Mouse (Mus musculus) hindbrain, embryonic 11.5 days (tissue): ENCODE results near the gene Nos1ap. TPM values are rescaled to one million over a fixed set of nuclear protein-coding genes. Genes with fewer than 3 reads are reported as not detected.

Experiments
- ATAC-seq: fragments of 200-750 bp; cut with Nextera tagmentation; 2 replicates; pipeline ENCODE4 v1.8.0; 2017; ENCODE audit warnings: mild to moderate bottlenecking, moderate TSS enrichment, moderate library complexity; ENCODE audit not compliant: low FRiP score
- DNase-seq: peaks from one replicate; pipeline ENCODE4 v3.0.0-alpha.2; 2015; ENCODE audit warnings: low spot score
- H3K27ac ChIP-seq: fragments of 300-500 bp; sonication (generic); 2 replicates; pipeline ENCODE4 v1.5.1; 2014; ENCODE audit warnings: mild to moderate bottlenecking, low read depth, low read length
- H3K27me3 ChIP-seq: fragments of 300-500 bp; sonication (generic); 2 replicates; pipeline ENCODE4 v1.6.1; 2014; ENCODE audit warnings: mild to moderate bottlenecking, low read length, moderate library complexity, mixed read lengths; ENCODE audit not compliant: control insufficient read depth, insufficient read depth
- H3K36me3 ChIP-seq: fragments of 300-500 bp; sonication (generic); 2 replicates; pipeline ENCODE4 v1.6.1; 2014; ENCODE audit warnings: mild to moderate bottlenecking, low read length, moderate library complexity, mixed read lengths; ENCODE audit not compliant: control insufficient read depth, insufficient read depth
- H3K4me1 ChIP-seq: fragments of 300-500 bp; sonication (generic); replicated peaks from 2 replicates; pipeline ENCODE4 v1.6.1; 2014; ENCODE audit warnings: low read length, mixed read lengths; ENCODE audit not compliant: control insufficient read depth, insufficient read depth
- H3K4me2 ChIP-seq: fragments of 300-500 bp; sonication (generic); replicated peaks from 2 replicates; pipeline ENCODE4 v1.6.1; 2014; ENCODE audit warnings: mild to moderate bottlenecking, low read depth, low read length
- H3K4me3 ChIP-seq: fragments of 300-500 bp; sonication (generic); 2 replicates; pipeline ENCODE4 v1.5.1; 2014; ENCODE audit warnings: low read depth, low read length
- H3K9ac ChIP-seq: fragments of 300-500 bp; sonication (generic); 2 replicates; pipeline ENCODE4 v1.6.1; 2014; ENCODE audit warnings: low read depth, low read length
- H3K9me3 ChIP-seq: fragments of 300-500 bp; sonication (generic); 2 replicates; pipeline ENCODE4 v1.6.1; 2016; ENCODE audit warnings: low read length; ENCODE audit not compliant: control insufficient read depth
- WGBS: fragments of 180-500 bp; shearing (Covaris S2); extraction: QIAGEN DNeasy Blood & Tissue Kit; methylation state at CpG from one replicate; pipeline ENCODE4 v1.1.7; 2014; 5-methylcytosine and 5-hydroxymethylcytosine counted together
- polyA plus RNA-seq: library from polyadenylated mRNA; unstranded; fragments of >200 nt; fragmentation: Nextera tagmentation; extraction: Ambion mirVana; gene quantifications from 2 replicates; pipeline ENCODE4 v1.2.1, GENCODE M21; 2014

Gene Nos1ap
- polyA plus RNA-seq, 1 experiment from 2014 or later = 9.7 TPM

DNA sequence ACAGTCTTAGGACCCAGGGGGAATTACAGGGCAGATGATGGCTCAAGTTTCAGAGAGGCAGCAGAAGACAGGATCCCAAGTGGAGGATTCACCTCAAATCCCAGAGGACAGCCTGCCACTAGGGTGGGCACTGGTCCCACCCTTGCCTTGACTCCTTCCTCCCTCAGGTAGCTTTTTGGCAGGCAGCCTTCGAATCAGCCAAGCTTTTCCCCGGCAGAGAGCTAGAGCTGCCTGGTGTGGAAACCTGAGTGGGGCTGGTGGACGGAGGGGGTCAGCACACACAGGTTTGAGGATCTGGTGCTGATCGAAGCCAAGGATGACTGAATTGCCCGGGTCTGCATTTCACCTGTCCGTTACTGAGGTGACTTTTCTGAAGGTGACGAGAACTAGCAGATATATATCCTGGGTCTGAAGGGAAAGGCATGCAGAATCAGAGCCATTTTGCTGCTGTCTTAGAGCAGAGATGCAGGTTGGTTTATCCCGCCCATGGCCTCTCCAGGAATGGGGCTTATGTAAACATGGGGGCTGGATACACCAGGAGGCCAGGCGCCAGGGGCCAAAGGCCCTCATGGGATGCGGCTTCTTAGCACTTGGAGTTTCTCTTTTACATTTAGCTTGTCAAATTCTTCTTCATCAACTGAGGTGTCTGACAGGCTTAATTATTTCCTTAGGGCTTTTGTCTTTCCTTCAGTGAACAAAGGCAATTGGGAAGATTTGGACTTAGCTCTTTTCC is 229.3 kb downstream of the Nos1ap start:
- WGBS = 64% methylated on average over 10 of the region's 10 CpGs
- H3K27ac ChIP-seq = no peak overlapping the region

GRCm38 (mm10) chr1:170353335-170353734 is 236.3 kb downstream of the Nos1ap start:
- Histone ChIP-seq H3K9ac (no peak overlapping the region), H3K36me3 (no peaks in the 10 kb centered on the region), H3K27ac (no peak overlapping the region), H3K9me3 (no peaks in the 10 kb centered on the region), H3K4me3 (no peak overlapping the region), H3K27me3 (no peaks in the 10 kb centered on the region), H3K4me2 (no peak overlapping the region), H3K4me1 (no peaks in the 10 kb centered on the region)
- DNase-seq (no peak), ATAC-seq (no peak)
- 78% methylated on average over 3 of the region's 3 CpGs for WGBS

More for the DNA sequence above, 229.3 kb downstream of the Nos1ap start:
- H3K4me3 ChIP-seq = no peak overlapping the region
- H3K9me3 ChIP-seq = no peaks in the 10 kb centered on the region
- no peaks in the 10 kb centered on the region for H3K27me3 ChIP-seq
- no peak overlapping the region for H3K4me2 ChIP-seq
- DNase-seq (no peak), ATAC-seq (no peak)
- no peaks in the 10 kb centered on the region for H3K4me1 ChIP-seq
- H3K9ac ChIP-seq = no peak overlapping the region
- no peaks in the 10 kb centered on the region for H3K36me3 ChIP-seq

GRCm38 (mm10) chr1:170351080-170351479 is 238.6 kb downstream of the Nos1ap start:
- no peak overlapping the region for H3K4me2 ChIP-seq
- no peaks in the 10 kb centered on the region for H3K4me1 ChIP-seq
- H3K36me3 ChIP-seq = no peaks in the 10 kb centered on the region
- no peak overlapping the region for H3K27ac ChIP-seq
- H3K27me3 ChIP-seq = no peaks in the 10 kb centered on the region
- H3K9me3 ChIP-seq = no peaks in the 10 kb centered on the region
- ATAC-seq (no peak), DNase-seq (no peak)
- no peak overlapping the region for H3K4me3 ChIP-seq
- no peak overlapping the region for H3K9ac ChIP-seq

- no peak for DNase-seq
- Histone ChIP-seq H3K4me3 (no peak overlapping the region), H3K27me3 (no peaks in the 10 kb centered on the region), H3K4me2 (no peak overlapping the region), H3K9ac (no peak overlapping the region), H3K27ac (no peak overlapping the region), H3K9me3 (no peaks in the 10 kb centered on the region), H3K36me3 (no peaks in the 10 kb centered on the region), H3K4me1 (no peaks in the 10 kb centered on the region)
- ATAC-seq = no peak
- WGBS = 79% methylated on average over 3 of the region's 3 CpGs
These were observed 243.4 kb downstream of the Nos1ap start for GRCm38 (mm10) chr1:170346266-170346665.

GRCm38 (mm10) chr1:170343906-170344305 is 245.8 kb downstream of the Nos1ap start:
- H3K9ac ChIP-seq = no peak overlapping the region
- DNase-seq (no peak), ATAC-seq (no peak)
- no peaks in the 10 kb centered on the region for H3K4me1 ChIP-seq
- no peak overlapping the region for H3K27ac ChIP-seq
- no peaks in the 10 kb centered on the region for H3K9me3 ChIP-seq
- H3K4me2 ChIP-seq = no peak overlapping the region
- WGBS = 99% methylated on average over 4 of the region's 4 CpGs
- H3K27me3 ChIP-seq = no peaks in the 10 kb centered on the region
- no peak overlapping the region for H3K4me3 ChIP-seq
- H3K36me3 ChIP-seq = no peaks in the 10 kb centered on the region

- Histone ChIP-seq H3K27ac (no peak overlapping the region), H3K4me1 (no peaks in the 10 kb centered on the region), H3K9ac (no peak overlapping the region), H3K4me2 (no peak overlapping the region), H3K27me3 (no peaks in the 10 kb centered on the region), H3K4me3 (no peak overlapping the region), H3K36me3 (no peaks in the 10 kb centered on the region), H3K9me3 (no peaks in the 10 kb centered on the region)
- no peak for DNase-seq
- 83% methylated on average over 8 of the region's 8 CpGs for WGBS
- ATAC-seq = no peak
These were observed 246.6 kb downstream of the Nos1ap start for GRCm38 (mm10) chr1:170343081-170343480.

GRCm38 (mm10) chr1:170339943-170340342 is 249.7 kb downstream of the Nos1ap start:
- WGBS = 94% methylated on average over 3 of the region's 3 CpGs

GRCm38 (mm10) chr1:170332775-170333174 is 256.9 kb downstream of the Nos1ap start:
- DNase-seq = no peak
- Histone ChIP-seq H3K4me3 (no peak overlapping the region), H3K9me3 (no peaks in the 10 kb centered on the region), H3K27ac (no peak overlapping the region), H3K9ac (no peak overlapping the region), H3K36me3 (no peaks in the 10 kb centered on the region), H3K4me1 (no peaks in the 10 kb centered on the region), H3K4me2 (no peak overlapping the region), H3K27me3 (no peaks in the 10 kb centered on the region)
- WGBS = 85% methylated on average over 4 of the region's 4 CpGs
- ATAC-seq = no peak

More at GRCm38 (mm10) chr1:170339943-170340342, 249.7 kb downstream of the Nos1ap start:
- no peak overlapping the region for H3K4me3 ChIP-seq
- H3K9ac ChIP-seq = no peak overlapping the region
- no peak overlapping the region for H3K27ac ChIP-seq
- no peaks in the 10 kb centered on the region for H3K9me3 ChIP-seq
- no peak for DNase-seq
- ATAC-seq = no peak
- no peak overlapping the region for H3K4me2 ChIP-seq
- no peaks in the 10 kb centered on the region for H3K36me3 ChIP-seq
- H3K27me3 ChIP-seq = no peaks in the 10 kb centered on the region
- H3K4me1 ChIP-seq = no peaks in the 10 kb centered on the region

- DNase-seq (no peak), ATAC-seq (no peak)
- Histone ChIP-seq H3K36me3 (no peaks in the 10 kb centered on the region), H3K9ac (no peak overlapping the region), H3K4me3 (no peak overlapping the region), H3K4me2 (no peak overlapping the region), H3K27me3 (no peaks in the 10 kb centered on the region), H3K27ac (no peak overlapping the region), H3K4me1 (no peaks in the 10 kb centered on the region), H3K9me3 (no peaks in the 10 kb centered on the region)
- WGBS = 74% methylated on average over 6 of the region's 6 CpGs
These were observed 257.7 kb downstream of the Nos1ap start for GRCm38 (mm10) chr1:170331926-170332325.
